Mouse (Mus musculus): ENCODE measurements at regions not wholly inside any gene's neighbourhood (a gene's known extent, or its start where the extent isn't known, plus 50 kb on each side); places are given as distances from the start of the nearest gene placed in this dataset.

GRCm38 (mm10) chr2:72777806-72778510 lies 202.3 kb downstream of the Sp3 start:
- TF ChIP-seq CTCF (IDR thresholded peaks at IDR 0.05; ENCODE audit: low read depth, low read length) (no peak), POLR2A (IDR thresholded peaks at IDR 0.05; ENCODE audit: insufficient read depth, low read length) (no peak), EP300 (IDR thresholded peaks at IDR 0.05; ENCODE audit: insufficient read depth, low read depth, low read length) (no peak)
- no peak overlapping the region for H3K4me3 ChIP-seq (ENCODE audit: low read depth, low read length)
- no peaks in the 10 kb centered on the region for H3K9me3 ChIP-seq (replicated peaks; ENCODE audit: control insufficient read depth, insufficient read depth, low read length, poor library complexity, severe bottlenecking)
- H3K27ac ChIP-seq (ENCODE audit: insufficient read depth, low read length): no peak overlapping the region
- no peaks in the 10 kb centered on the region for H3K4me1 ChIP-seq (ENCODE audit: control insufficient read depth, insufficient read depth, low read length)
- H3K27me3 ChIP-seq (ENCODE audit: control insufficient read depth, insufficient read depth, low read length, poor library complexity, severe bottlenecking): no peaks in the 10 kb centered on the region
- H3K9ac ChIP-seq (ENCODE audit: low read depth, poor library complexity, severe bottlenecking): no peak overlapping the region
- H3K36me3 ChIP-seq (ENCODE audit: control insufficient read depth, insufficient read depth, low read length, poor library complexity, severe bottlenecking): no peaks in the 10 kb centered on the region

- no peaks in the 10 kb centered on the region for H3K36me3 ChIP-seq (ENCODE audit: control insufficient read depth, insufficient read depth, low read length, poor library complexity, severe bottlenecking)
- no peak overlapping the region for H3K4me3 ChIP-seq (ENCODE audit: low read depth, low read length)
- no peak overlapping the region for H3K27ac ChIP-seq (ENCODE audit: insufficient read depth, low read length)
- H3K9ac ChIP-seq (ENCODE audit: low read depth, poor library complexity, severe bottlenecking): no peak overlapping the region
- no peaks in the 10 kb centered on the region for H3K27me3 ChIP-seq (ENCODE audit: control insufficient read depth, insufficient read depth, low read length, poor library complexity, severe bottlenecking)
- TF ChIP-seq EP300 (IDR thresholded peaks at IDR 0.05; ENCODE audit: insufficient read depth, low read depth, low read length) (0 out of 2 replicates have a peak, but pooled peaks have one; percentile 47), POLR2A (IDR thresholded peaks at IDR 0.05; ENCODE audit: insufficient read depth, low read length) (no peak), CTCF (IDR thresholded peaks at IDR 0.05; ENCODE audit: low read depth, low read length) (no peak)
- H3K4me1 ChIP-seq (ENCODE audit: control insufficient read depth, insufficient read depth, low read length): no peaks in the 10 kb centered on the region
- H3K9me3 ChIP-seq (replicated peaks; ENCODE audit: control insufficient read depth, insufficient read depth, low read length, poor library complexity, severe bottlenecking): no peaks in the 10 kb centered on the region
Measured at GRCm38 (mm10) chr2:72779268-72780163, 200.7 kb downstream of the Sp3 start.

- Histone ChIP-seq H3K27me3 (ENCODE audit: control insufficient read depth, insufficient read depth, low read length, poor library complexity, severe bottlenecking) (no peaks in the 10 kb centered on the region), H3K9ac (ENCODE audit: low read depth, poor library complexity, severe bottlenecking) (no peak overlapping the region), H3K36me3 (ENCODE audit: control insufficient read depth, insufficient read depth, low read length, poor library complexity, severe bottlenecking) (no peaks in the 10 kb centered on the region), H3K4me3 (ENCODE audit: low read depth, low read length) (no peak overlapping the region), H3K9me3 (replicated peaks; ENCODE audit: control insufficient read depth, insufficient read depth, low read length, poor library complexity, severe bottlenecking) (no peaks in the 10 kb centered on the region), H3K27ac (ENCODE audit: insufficient read depth, low read length) (no peak overlapping the region), H3K4me1 (ENCODE audit: control insufficient read depth, insufficient read depth, low read length) (no peaks in the 10 kb centered on the region)
- TF ChIP-seq EP300 (IDR thresholded peaks at IDR 0.05; ENCODE audit: insufficient read depth, low read depth, low read length) (no peak), CTCF (IDR thresholded peaks at IDR 0.05; ENCODE audit: low read depth, low read length) (no peak), POLR2A (IDR thresholded peaks at IDR 0.05; ENCODE audit: insufficient read depth, low read length) (no peak)
Measured at GRCm38 (mm10) chr2:72781369-72782275, 198.6 kb downstream of the Sp3 start.

DNA sequence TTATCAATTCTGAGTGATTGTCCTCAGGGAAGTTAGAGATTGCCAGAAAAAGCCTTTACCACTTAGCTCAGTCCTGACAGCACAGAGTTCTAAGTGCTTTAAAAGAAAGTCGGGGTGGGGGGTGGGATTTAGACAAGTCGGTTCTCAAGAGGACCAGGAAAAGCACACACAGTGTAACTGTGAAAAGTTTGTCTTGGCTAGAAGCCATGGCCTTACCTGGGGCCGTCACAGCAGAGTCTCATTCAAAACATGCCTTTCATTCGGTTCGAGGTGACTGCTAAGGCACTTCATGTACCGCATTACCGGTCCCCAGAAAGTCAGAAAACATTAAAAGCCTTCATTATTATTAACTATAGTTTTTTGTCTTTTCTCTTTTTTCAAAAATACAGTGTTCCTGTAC lies 197.9 kb downstream of the Sp3 start:
- Histone ChIP-seq H3K27ac (ENCODE audit: insufficient read depth, low read length) (no peak overlapping the region), H3K4me3 (ENCODE audit: low read depth, low read length) (no peak overlapping the region), H3K36me3 (ENCODE audit: control insufficient read depth, insufficient read depth, low read length, poor library complexity, severe bottlenecking) (no peaks in the 10 kb centered on the region), H3K4me1 (ENCODE audit: control insufficient read depth, insufficient read depth, low read length) (no peaks in the 10 kb centered on the region), H3K27me3 (ENCODE audit: control insufficient read depth, insufficient read depth, low read length, poor library complexity, severe bottlenecking) (no peaks in the 10 kb centered on the region), H3K9ac (ENCODE audit: low read depth, poor library complexity, severe bottlenecking) (no peak overlapping the region), H3K9me3 (replicated peaks; ENCODE audit: control insufficient read depth, insufficient read depth, low read length, poor library complexity, severe bottlenecking) (no peaks in the 10 kb centered on the region)
- TF ChIP-seq CTCF (IDR thresholded peaks at IDR 0.05; ENCODE audit: low read depth, low read length): no peak
- no peak for TF ChIP-seq EP300 (IDR thresholded peaks at IDR 0.05; ENCODE audit: insufficient read depth, low read depth, low read length)
- TF ChIP-seq POLR2A (IDR thresholded peaks at IDR 0.05; ENCODE audit: insufficient read depth, low read length): no peak

- H3K4me3 ChIP-seq (ENCODE audit: low read depth, low read length): no peak overlapping the region
- no peak overlapping the region for H3K9ac ChIP-seq (ENCODE audit: low read depth, poor library complexity, severe bottlenecking)
- no peak for TF ChIP-seq CTCF (IDR thresholded peaks at IDR 0.05; ENCODE audit: low read depth, low read length)
- TF ChIP-seq POLR2A (IDR thresholded peaks at IDR 0.05; ENCODE audit: insufficient read depth, low read length): no peak
- TF ChIP-seq EP300 (IDR thresholded peaks at IDR 0.05; ENCODE audit: insufficient read depth, low read depth, low read length): no peak
- no peaks in the 10 kb centered on the region for H3K27me3 ChIP-seq (ENCODE audit: control insufficient read depth, insufficient read depth, low read length, poor library complexity, severe bottlenecking)
- no peaks in the 10 kb centered on the region for H3K4me1 ChIP-seq (ENCODE audit: control insufficient read depth, insufficient read depth, low read length)
- no peak overlapping the region for H3K27ac ChIP-seq (ENCODE audit: insufficient read depth, low read length)
- no peaks in the 10 kb centered on the region for H3K36me3 ChIP-seq (ENCODE audit: control insufficient read depth, insufficient read depth, low read length, poor library complexity, severe bottlenecking)
- H3K9me3 ChIP-seq (replicated peaks; ENCODE audit: control insufficient read depth, insufficient read depth, low read length, poor library complexity, severe bottlenecking): no peaks in the 10 kb centered on the region
Measured at GRCm38 (mm10) chr2:72785365-72786043, 194.7 kb downstream of the Sp3 start.
